Mouse (Mus musculus): ENCODE measurements around the gene Camkmt. TPM values are rescaled to one million over a fixed set of nuclear protein-coding genes. Genes with fewer than 3 reads are reported as not detected.
A peak's percentile ranks its signal among the peaks of the same experiment; 100 is the strongest.

Gene Camkmt
- polyA plus RNA-seq, 1 experiment from 2014 or later, result 20.2 TPM

DNA sequence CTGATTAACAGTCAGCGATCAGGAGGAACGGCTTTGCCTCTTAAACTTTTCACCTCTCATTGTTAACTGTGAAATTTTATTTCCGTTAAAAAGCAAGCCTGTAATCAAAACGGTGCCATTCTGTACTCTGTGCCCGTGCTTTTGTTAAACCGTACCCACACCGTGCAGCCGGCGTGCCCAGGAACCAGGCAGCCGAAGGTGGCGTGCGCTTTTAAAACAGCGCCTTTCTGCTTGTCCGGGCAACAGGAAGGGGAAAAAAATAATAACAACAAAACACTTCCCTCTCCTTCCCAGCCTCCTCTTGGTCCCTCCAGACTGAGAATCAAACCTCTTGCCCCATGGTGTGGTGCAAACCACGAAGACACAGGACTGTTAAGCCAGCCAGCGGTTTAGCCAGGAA, 364.7 kb downstream of the Camkmt start:
- no peaks in the 10 kb centered on the region for H3K36me3 ChIP-seq (ENCODE audit: control insufficient read depth, insufficient read depth)
- peak overlapping the region; percentile 39 for H3K4me2 ChIP-seq (ENCODE audit: low read length)
- peaks cover 51% of the 10 kb centered on the region for H3K27me3 ChIP-seq (replicated peaks; ENCODE audit: control insufficient read depth, insufficient read depth, low read length)
- ATAC-seq, result peak; percentile 62
- no peak overlapping the region for H3K9ac ChIP-seq (replicated peaks; ENCODE audit: low read depth, low read length)
- H3K9me3 ChIP-seq (ENCODE audit: control insufficient read depth, low read length), result no peaks in the 10 kb centered on the region
- H3K4me3 ChIP-seq (replicated peaks; ENCODE audit: low read length), result peak overlapping the region; percentile 2
- 1% methylated on average over 16 of the region's 16 CpGs for WGBS
- H3K27ac ChIP-seq (ENCODE audit: low read length), result peak overlapping the region; percentile 41
- peaks cover 16% of the 10 kb centered on the region for H3K4me1 ChIP-seq (replicated peaks; ENCODE audit: control insufficient read depth, insufficient read depth, low read length)

DNA sequence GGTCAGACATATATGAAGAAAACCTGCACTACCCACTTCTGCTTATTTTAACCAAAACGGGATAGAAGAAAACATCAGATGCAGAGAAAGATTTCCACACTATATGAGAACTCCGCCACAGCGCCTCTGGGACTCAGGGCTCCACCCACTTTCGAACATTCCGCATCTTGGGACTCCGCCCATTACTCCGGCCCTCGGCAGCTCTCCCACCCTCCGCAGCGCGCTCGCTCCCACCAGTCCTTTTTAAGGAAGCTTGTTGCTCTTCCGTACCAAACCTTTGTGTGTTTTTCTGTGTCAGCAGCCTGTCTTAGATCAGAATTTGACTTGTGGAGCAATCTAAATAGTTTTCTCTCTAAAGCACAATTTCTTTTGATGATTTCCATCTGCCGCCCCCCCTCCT, 367.7 kb downstream of the Camkmt start:
- H3K4me2 ChIP-seq (ENCODE audit: low read length), result 0 out of 2 replicates have a peak overlapping the region, but pooled peaks have one; percentile 10
- H3K9me3 ChIP-seq (ENCODE audit: control insufficient read depth, low read length), result no peaks in the 10 kb centered on the region
- H3K27ac ChIP-seq (ENCODE audit: low read length), result no peak overlapping the region
- peaks cover 67% of the 10 kb centered on the region for H3K27me3 ChIP-seq (replicated peaks; ENCODE audit: control insufficient read depth, insufficient read depth, low read length)
- WGBS, result 2% methylated on average over 14 of the region's 14 CpGs
- peaks cover 16% of the 10 kb centered on the region for H3K4me1 ChIP-seq (replicated peaks; ENCODE audit: control insufficient read depth, insufficient read depth, low read length)
- 0 out of 2 replicates have a peak, but pooled peaks have one; percentile 32 for ATAC-seq
- H3K36me3 ChIP-seq (ENCODE audit: control insufficient read depth, insufficient read depth), result no peaks in the 10 kb centered on the region
- no peak overlapping the region for H3K9ac ChIP-seq (replicated peaks; ENCODE audit: low read depth, low read length)
- no peak overlapping the region for H3K4me3 ChIP-seq (replicated peaks; ENCODE audit: low read length)

DNA sequence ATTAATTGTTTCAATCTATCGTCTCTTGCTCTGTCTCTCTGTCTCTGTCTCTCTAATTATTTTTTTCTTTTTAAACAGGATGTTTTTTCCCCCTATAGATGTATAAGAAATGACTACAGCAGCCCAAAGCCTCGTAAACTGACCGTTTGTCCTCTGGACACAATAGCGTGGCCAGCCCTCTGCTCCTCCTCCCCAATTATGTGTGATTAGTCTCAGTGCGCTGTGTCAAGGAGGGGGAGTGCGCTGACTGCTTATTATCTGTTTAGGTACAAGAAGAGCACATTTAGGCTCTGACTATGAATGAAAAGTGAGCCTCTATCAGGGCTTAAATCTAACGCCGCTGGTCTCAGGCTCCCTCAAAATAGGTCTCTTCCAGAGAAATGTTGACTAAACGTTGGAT, 368.2 kb downstream of the Camkmt start:
- Histone ChIP-seq H3K4me1 (replicated peaks; ENCODE audit: control insufficient read depth, insufficient read depth, low read length) (peaks cover 16% of the 10 kb centered on the region), H3K27ac (ENCODE audit: low read length) (no peak overlapping the region), H3K27me3 (replicated peaks; ENCODE audit: control insufficient read depth, insufficient read depth, low read length) (peaks cover 61% of the 10 kb centered on the region), H3K36me3 (ENCODE audit: control insufficient read depth, insufficient read depth) (no peaks in the 10 kb centered on the region), H3K9ac (replicated peaks; ENCODE audit: low read depth, low read length) (no peak overlapping the region), H3K4me2 (ENCODE audit: low read length) (no peak overlapping the region), H3K4me3 (replicated peaks; ENCODE audit: low read length) (no peak overlapping the region), H3K9me3 (ENCODE audit: control insufficient read depth, low read length) (no peaks in the 10 kb centered on the region)
- ATAC-seq, result no peak
- WGBS, result 7% methylated on average over 9 of the region's 9 CpGs

DNA sequence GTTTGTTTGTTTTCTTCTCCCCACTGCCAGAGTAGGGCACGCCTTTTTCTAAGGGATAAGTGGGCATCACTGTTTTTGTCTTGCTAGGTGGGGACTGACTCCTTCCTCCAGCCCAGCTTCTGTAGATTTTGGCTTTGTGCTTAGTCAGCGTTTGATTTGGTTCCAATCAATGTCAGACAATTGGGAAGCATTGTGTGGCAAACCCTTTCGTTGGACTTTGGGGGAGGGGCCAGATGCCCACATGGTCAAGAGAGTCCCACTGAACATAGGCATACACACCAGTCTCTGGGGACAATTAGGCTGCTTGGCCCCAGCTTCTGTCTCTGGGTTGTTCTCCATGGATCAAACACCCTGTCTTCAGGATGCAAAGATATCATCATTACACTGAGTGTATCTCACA, 371.2 kb downstream of the Camkmt start:
- no peaks in the 10 kb centered on the region for H3K36me3 ChIP-seq (ENCODE audit: control insufficient read depth, insufficient read depth)
- no peaks in the 10 kb centered on the region for H3K9me3 ChIP-seq (ENCODE audit: control insufficient read depth, low read length)
- 21% methylated on average over 3 of the region's 3 CpGs for WGBS
- H3K27me3 ChIP-seq (replicated peaks; ENCODE audit: control insufficient read depth, insufficient read depth, low read length), result peaks cover 58% of the 10 kb centered on the region
- no peak for ATAC-seq
- no peak overlapping the region for H3K9ac ChIP-seq (replicated peaks; ENCODE audit: low read depth, low read length)
- H3K4me1 ChIP-seq (replicated peaks; ENCODE audit: control insufficient read depth, insufficient read depth, low read length), result peaks cover 18% of the 10 kb centered on the region
- no peak overlapping the region for H3K4me3 ChIP-seq (replicated peaks; ENCODE audit: low read length)
- H3K27ac ChIP-seq (ENCODE audit: low read length), result no peak overlapping the region
- no peak overlapping the region for H3K4me2 ChIP-seq (ENCODE audit: low read length)

DNA sequence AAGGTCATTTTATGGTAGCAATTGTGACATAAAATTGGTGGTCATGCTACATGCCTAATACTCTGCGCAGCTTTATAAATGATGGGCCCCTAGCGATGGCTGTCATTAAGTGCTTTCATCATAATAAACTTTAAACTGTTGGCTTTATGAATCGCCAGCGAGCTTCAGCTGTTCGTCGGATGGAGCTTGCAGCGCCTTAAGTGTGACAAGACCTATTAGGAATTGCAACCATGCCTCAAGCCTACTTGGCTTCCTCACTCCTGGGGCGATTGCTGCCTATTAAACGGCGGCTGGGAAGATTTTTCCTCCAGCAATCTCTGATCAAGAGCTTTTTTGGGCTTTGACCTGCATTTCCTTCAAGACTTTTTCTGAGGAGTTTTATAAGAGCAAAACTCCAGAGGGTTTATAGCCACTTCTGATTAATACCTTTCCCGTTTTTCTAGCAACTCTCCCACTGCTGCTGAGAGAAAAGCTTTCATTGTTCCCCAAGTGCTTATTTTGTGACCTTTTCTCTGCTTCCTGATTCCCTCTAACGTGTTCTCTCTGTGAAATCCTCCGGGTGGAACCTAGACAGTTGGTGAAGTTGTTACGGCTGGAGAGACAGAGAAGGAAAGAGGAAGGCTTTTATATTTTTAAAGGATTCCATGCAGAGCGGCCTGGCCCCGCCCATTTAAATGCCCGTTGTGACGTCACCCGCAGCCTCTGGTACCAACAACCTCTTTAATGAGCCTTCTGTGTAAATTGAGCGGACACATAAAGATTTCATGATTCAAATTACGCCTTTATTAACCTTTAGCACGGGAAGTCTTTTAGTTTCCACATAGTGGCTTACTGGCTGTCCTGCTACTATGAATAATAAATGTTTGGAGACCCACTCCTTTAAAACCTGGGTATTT, 373.4 kb downstream of the Camkmt start:
- Histone ChIP-seq H3K4me2 (ENCODE audit: low read length) (peak overlapping the region; percentile 20), H3K27ac (ENCODE audit: low read length) (no peak overlapping the region), H3K4me1 (replicated peaks; ENCODE audit: control insufficient read depth, insufficient read depth, low read length) (peaks cover 15% of the 10 kb centered on the region), H3K36me3 (ENCODE audit: control insufficient read depth, insufficient read depth) (no peaks in the 10 kb centered on the region), H3K27me3 (replicated peaks; ENCODE audit: control insufficient read depth, insufficient read depth, low read length) (peaks cover 47% of the 10 kb centered on the region), H3K9ac (replicated peaks; ENCODE audit: low read depth, low read length) (no peak overlapping the region), H3K4me3 (replicated peaks; ENCODE audit: low read length) (no peak overlapping the region), H3K9me3 (ENCODE audit: control insufficient read depth, low read length) (no peaks in the 10 kb centered on the region)
- 0 out of 2 replicates have a peak, but pooled peaks have one; percentile 24 for ATAC-seq
- 14% methylated on average over 22 of the region's 22 CpGs for WGBS

DNA sequence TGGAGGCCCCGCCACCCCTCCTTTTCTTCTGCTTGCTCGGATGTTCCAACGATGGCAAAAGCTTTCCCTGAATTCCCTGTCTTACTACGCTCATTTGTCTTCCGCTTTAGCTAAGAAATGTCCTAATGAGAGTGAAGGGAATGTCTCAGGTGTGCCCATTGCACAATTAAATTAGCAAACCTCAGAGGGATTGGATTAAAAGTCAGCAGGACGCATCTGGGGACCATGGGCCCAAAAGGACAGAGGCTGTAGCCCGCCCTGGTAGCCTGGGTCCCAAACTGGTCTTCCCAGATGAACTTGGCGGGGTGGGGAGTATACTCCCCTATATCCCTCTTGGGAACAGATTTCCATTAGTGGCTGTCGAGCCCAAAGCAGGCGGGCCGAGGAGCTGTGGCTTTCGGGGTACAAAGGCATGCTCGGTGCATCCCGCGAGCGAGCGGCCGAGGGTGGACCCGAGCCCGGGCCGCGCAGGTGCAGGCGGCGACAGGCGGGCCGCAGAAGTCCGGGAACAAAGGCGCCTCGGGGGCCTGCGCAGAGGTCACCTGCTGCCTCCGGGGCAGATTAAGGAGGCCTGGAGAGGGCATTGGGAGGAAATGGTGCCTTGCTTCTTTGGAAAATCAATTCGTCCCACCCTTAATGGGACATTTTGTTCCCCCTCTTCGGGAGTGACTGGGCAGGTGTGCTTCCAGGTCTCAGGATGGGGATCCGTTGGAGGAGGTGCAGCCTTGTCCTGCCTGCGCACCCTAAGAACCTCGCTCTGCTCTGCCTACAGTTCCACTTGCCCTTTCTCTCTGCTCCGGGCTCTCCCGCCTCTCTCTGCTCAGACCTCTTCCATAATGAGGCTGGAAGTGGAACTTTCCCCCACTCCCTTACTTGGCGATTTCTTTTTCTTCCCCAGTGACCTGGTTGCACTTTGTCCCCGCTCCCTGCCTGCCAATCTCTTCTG, 374.4 kb downstream of the Camkmt start:
- H3K4me3 ChIP-seq (replicated peaks; ENCODE audit: low read length), result peak overlapping the region; percentile 6; the same call in 1 of the 2 replicates
- no peak; the same call in 1 of the 2 replicates for ATAC-seq
- H3K4me1 ChIP-seq (replicated peaks; ENCODE audit: control insufficient read depth, insufficient read depth, low read length), result peaks cover 15% of the 10 kb centered on the region
- H3K27ac ChIP-seq (ENCODE audit: low read length), result no peak overlapping the region
- peaks cover under 1% of the 10 kb centered on the region for H3K9me3 ChIP-seq (ENCODE audit: control insufficient read depth, low read length)
- H3K4me2 ChIP-seq (ENCODE audit: low read length), result peak overlapping the region; percentile 41
- peaks cover 44% of the 10 kb centered on the region for H3K27me3 ChIP-seq (replicated peaks; ENCODE audit: control insufficient read depth, insufficient read depth, low read length)
- no peaks in the 10 kb centered on the region for H3K36me3 ChIP-seq (ENCODE audit: control insufficient read depth, insufficient read depth)
- WGBS, result 3% methylated on average over 40 of the region's 40 CpGs
- no peak overlapping the region; the same call in 1 of the 2 replicates for H3K9ac ChIP-seq (replicated peaks; ENCODE audit: low read depth, low read length)

DNA sequence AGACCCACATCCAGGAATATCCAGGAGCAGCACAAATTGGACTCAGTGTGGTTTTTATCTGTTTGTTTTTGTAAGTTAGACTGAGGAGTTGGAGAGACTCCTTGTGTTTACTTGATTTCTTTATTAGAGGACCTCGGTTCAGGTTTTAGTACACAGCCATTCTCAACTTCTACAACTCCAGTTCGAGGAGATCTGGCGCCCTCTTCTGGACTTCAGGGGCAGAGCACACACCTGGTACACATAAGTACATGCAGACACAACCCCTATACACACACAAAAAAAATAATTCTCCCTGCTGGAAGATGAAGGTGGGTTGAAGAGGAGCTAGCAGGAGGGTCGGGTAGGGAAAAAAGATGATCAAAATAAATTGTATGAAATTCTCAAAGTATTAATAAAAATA, 379.4 kb downstream of the Camkmt start:
- Histone ChIP-seq H3K4me3 (replicated peaks; ENCODE audit: low read length) (no peak overlapping the region), H3K27me3 (replicated peaks; ENCODE audit: control insufficient read depth, insufficient read depth, low read length) (peaks cover 53% of the 10 kb centered on the region), H3K4me2 (ENCODE audit: low read length) (no peak overlapping the region), H3K4me1 (replicated peaks; ENCODE audit: control insufficient read depth, insufficient read depth, low read length) (peaks cover 16% of the 10 kb centered on the region), H3K27ac (ENCODE audit: low read length) (no peak overlapping the region), H3K9me3 (ENCODE audit: control insufficient read depth, low read length) (peaks cover 2% of the 10 kb centered on the region), H3K36me3 (ENCODE audit: control insufficient read depth, insufficient read depth) (no peaks in the 10 kb centered on the region), H3K9ac (replicated peaks; ENCODE audit: low read depth, low read length) (no peak overlapping the region)
- 79% methylated on average over 4 of the region's 4 CpGs for WGBS
- ATAC-seq, result no peak

DNA sequence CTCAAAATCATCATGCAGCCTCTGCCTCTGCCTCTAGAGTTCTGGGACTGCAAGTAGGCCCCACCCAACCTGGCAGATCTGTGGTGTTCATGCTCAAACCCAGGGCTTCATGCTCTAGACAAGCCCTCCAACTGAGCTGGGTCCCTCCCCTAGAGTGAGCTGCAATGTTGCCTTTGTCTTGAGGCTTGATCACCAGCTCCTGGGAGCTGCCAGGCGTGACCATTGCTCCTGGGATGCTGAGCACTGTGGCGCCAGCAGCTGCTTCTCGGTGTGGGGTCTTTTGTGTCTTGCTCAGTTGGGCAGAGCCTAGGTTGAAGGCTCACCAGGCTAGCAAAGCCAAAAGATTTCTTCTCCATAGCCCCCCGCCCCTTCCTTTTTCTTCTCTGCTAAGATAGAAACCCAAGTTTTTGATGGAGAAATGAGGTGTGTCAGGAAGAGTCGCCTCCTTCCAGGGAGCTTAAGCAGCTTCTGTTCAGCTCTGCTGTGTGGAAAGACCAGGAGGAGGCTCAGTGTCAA, 382.4 kb downstream of the Camkmt start:
- WGBS, result 4% methylated on average over 5 of the region's 5 CpGs
- H3K9ac ChIP-seq (replicated peaks; ENCODE audit: low read depth, low read length), result no peak overlapping the region
- no peak overlapping the region for H3K27ac ChIP-seq (ENCODE audit: low read length)
- H3K4me1 ChIP-seq (replicated peaks; ENCODE audit: control insufficient read depth, insufficient read depth, low read length), result peaks cover 10% of the 10 kb centered on the region; the same call in 1 of the 2 replicates
- no peak overlapping the region for H3K4me2 ChIP-seq (ENCODE audit: low read length)
- ATAC-seq, result no peak
- H3K36me3 ChIP-seq (ENCODE audit: control insufficient read depth, insufficient read depth), result no peaks in the 10 kb centered on the region
- peaks cover 2% of the 10 kb centered on the region for H3K9me3 ChIP-seq (ENCODE audit: control insufficient read depth, low read length)
- no peak overlapping the region for H3K4me3 ChIP-seq (replicated peaks; ENCODE audit: low read length)
- peaks cover 38% of the 10 kb centered on the region for H3K27me3 ChIP-seq (replicated peaks; ENCODE audit: control insufficient read depth, insufficient read depth, low read length)

DNA sequence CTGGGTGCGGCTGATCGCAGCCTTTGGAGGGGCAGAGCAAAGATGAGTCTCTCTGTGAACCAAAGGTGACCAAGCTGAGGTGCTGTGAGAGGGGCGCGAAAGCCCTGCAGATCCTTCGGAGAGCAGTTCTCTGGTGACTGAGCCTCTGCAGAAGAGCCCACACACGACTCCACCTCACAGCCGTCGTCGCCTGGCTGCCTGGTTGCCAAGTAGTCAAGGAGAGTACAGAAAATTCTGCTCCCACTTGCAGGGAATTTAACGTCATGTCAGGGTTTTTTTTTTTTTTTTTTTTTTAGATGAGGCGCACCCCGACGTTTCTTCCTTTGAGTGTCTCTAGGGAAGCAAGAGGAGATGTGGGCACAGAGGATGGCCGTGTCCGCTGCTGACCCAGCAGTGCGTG, 382.9 kb downstream of the Camkmt start:
- Histone ChIP-seq H3K9ac (replicated peaks; ENCODE audit: low read depth, low read length) (no peak overlapping the region), H3K4me3 (replicated peaks; ENCODE audit: low read length) (no peak overlapping the region), H3K27me3 (replicated peaks; ENCODE audit: control insufficient read depth, insufficient read depth, low read length) (peaks cover 41% of the 10 kb centered on the region), H3K36me3 (ENCODE audit: control insufficient read depth, insufficient read depth) (no peaks in the 10 kb centered on the region), H3K4me1 (replicated peaks; ENCODE audit: control insufficient read depth, insufficient read depth, low read length) (peaks cover 10% of the 10 kb centered on the region; the same call in 1 of the 2 replicates), H3K9me3 (ENCODE audit: control insufficient read depth, low read length) (peaks cover 2% of the 10 kb centered on the region), H3K4me2 (ENCODE audit: low read length) (no peak overlapping the region), H3K27ac (ENCODE audit: low read length) (no peak overlapping the region)
- ATAC-seq, result 0 out of 2 replicates have a peak, but pooled peaks have one; percentile 28
- WGBS, result 4% methylated on average over 16 of the region's 16 CpGs
